Mouse (Mus musculus): ENCODE results near the gene Nol9. TPM values are rescaled to one million over a fixed set of nuclear protein-coding genes. Genes with fewer than 3 reads are reported as not detected.

The Nol9 gene
- polyA plus RNA-seq, 1 experiment from 2014 or later, result 25.8 TPM

DNA sequence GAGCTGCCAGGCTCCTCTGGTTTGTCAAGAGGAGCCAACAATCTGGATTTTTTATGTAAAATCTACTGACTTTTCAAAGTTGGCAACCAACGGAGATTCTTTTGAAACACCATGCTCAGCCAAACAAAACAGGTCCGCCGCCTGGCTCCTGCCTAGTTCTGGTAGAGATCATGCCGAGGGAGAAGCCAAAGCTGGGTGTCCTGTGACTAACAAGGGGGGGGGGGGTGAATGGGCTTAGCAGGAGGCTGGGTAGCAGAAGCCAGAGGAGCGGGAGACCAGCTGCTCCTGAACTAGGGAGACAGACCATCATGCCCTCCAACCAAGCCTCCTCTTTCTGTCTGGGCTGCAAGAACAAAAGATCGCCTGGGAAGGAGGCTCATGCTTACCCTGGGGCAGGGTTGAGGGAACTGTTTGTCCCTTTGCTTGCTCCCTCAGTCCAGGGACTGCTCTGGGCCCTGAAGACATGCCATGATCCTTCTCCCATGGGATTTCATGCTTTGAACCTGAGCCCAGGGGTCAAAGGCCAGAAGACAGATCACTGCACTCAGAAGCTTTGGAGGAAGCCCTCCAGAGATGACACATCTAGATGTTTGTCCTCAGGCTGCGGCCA, 44.6 kb downstream of the Nol9 start:
- ATAC-seq (ENCODE audit: insufficient number of reproducible peaks, low FRiP score), result no peak
- Histone ChIP-seq H3K4me2 (no peak overlapping the region), H3K4me3 (no peak overlapping the region)

GRCm38 (mm10) chr4:152084616-152085015, 45.5 kb downstream of the Nol9 start:
- no peaks in the 10 kb centered on the region for H3K9me3 ChIP-seq (replicated peaks)
- peaks cover 18% of the 10 kb centered on the region for H3K4me1 ChIP-seq (replicated peaks)
- no peak overlapping the region for H3K4me2 ChIP-seq
- no peak for ATAC-seq (ENCODE audit: insufficient number of reproducible peaks, low FRiP score)
- 75% methylated on average over 7 of the region's 7 CpGs for WGBS
- H3K36me3 ChIP-seq, result no peaks in the 10 kb centered on the region
- no peak overlapping the region for H3K4me3 ChIP-seq
- H3K27me3 ChIP-seq (replicated peaks), result peaks cover 12% of the 10 kb centered on the region; the same call in 1 of the 2 replicates
- H3K27ac ChIP-seq (ENCODE audit: poor library complexity, severe bottlenecking), result no peak overlapping the region
- no peak overlapping the region for H3K9ac ChIP-seq

More for the DNA sequence above, 44.6 kb downstream of the Nol9 start:
- 59% methylated on average over 7 of the region's 7 CpGs for WGBS
- Histone ChIP-seq H3K4me1 (replicated peaks) (peaks cover 17% of the 10 kb centered on the region), H3K27ac (ENCODE audit: poor library complexity, severe bottlenecking) (no peak overlapping the region), H3K36me3 (no peaks in the 10 kb centered on the region), H3K27me3 (replicated peaks) (peaks cover 9% of the 10 kb centered on the region; the same call in 1 of the 2 replicates), H3K9me3 (replicated peaks) (no peaks in the 10 kb centered on the region), H3K9ac (no peak overlapping the region)

DNA sequence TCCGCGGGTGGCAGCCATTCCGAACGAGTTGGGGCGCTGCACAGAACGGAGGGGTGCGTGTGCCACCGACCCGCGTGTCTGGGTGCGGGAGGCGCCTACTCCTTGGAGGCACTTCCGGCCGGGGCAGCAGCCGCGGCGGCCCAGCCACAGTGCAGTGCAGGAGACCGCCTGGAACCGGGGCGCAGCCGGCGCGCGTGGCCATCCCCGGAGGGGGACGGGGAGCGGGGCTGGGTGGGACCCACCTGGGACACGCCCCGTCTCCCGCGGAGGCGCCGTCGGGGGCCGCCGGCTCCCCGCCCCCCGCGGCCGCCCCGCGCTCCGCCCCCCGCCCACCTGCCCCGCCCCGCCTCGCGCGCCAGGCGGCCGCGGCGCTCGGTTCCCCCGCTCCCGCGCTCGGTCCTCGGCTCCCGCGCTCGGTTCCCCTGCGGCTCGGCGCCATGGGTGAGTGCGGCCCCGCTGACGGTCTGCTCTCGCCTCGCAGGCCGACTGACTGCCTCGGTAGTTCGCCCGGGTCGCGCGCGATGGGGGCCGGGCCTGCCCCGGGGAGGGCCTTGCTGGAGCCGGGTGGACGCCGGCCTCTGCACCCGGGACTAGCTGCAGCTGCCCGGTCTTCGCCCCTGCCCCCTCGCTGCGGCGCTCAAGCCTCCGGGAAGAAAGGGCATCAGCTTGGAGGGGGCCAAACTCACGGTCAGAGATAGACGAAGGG, 47.5 kb downstream of the Nol9 start:
- H3K4me3 ChIP-seq, result peak overlapping the region; percentile 77
- WGBS, result under 1% methylated on average over 68 of the region's 92 CpGs
- H3K36me3 ChIP-seq, result no peaks in the 10 kb centered on the region
- H3K9ac ChIP-seq, result peak overlapping the region; percentile 84
- H3K4me1 ChIP-seq (replicated peaks), result peaks cover 18% of the 10 kb centered on the region
- H3K4me2 ChIP-seq, result peak overlapping the region; percentile 91
- ATAC-seq (ENCODE audit: insufficient number of reproducible peaks, low FRiP score), result peak; percentile 82
- peaks cover 12% of the 10 kb centered on the region; the same call in 1 of the 2 replicates for H3K27me3 ChIP-seq (replicated peaks)
- H3K27ac ChIP-seq (ENCODE audit: poor library complexity, severe bottlenecking), result 0 out of 2 replicates have a peak overlapping the region, but pooled peaks have one; percentile 9
- H3K9me3 ChIP-seq (replicated peaks), result no peaks in the 10 kb centered on the region

DNA sequence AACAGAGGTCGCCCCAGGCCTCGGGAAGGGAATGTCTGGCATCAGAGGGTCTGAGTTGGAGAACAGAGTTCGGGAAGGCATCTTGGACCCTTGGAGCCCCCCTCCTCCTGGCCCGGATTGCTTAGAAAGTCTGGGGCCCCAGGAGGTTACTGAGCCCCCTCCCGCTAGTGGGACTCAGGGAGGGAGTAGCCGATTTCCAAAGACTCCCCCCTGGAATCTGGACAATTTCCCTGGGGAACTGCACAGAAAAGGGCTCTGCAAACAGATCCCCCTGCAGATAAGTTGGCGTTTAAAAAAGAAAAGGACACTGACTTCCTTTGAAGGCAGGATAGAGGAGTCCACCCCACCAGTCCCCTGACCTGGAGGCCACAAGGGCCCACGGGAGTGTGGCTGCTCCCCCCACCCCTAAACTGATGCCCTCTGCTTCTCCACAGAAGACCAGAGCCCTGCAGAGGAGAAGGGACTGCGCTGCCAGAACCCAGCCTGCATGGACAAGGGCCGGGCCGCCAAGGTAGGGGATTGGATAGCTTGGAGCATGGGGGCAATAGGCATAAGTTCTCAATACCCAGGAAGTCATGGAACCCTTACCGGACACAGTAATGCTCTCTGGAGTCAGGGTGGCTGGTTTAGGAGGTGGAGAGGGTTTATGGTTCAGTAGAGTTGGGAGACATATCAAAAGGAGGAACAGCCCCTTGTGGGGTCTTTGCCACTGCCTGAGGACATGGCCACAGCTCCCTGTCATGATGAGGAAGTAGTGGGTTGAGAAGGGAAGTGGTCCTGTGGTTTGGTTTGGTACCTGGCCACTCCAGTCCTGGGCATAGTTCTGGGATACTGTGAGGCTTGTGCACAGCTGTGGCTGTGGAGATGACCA, 48.3 kb downstream of the Nol9 start:
- peaks cover 23% of the 10 kb centered on the region for H3K4me1 ChIP-seq (replicated peaks)
- H3K36me3 ChIP-seq, result no peaks in the 10 kb centered on the region
- peak overlapping the region; percentile 77 for H3K4me3 ChIP-seq
- no peak for ATAC-seq (ENCODE audit: insufficient number of reproducible peaks, low FRiP score)
- H3K27ac ChIP-seq (ENCODE audit: poor library complexity, severe bottlenecking), result no peak overlapping the region
- H3K9me3 ChIP-seq (replicated peaks), result no peaks in the 10 kb centered on the region
- H3K9ac ChIP-seq, result peak overlapping the region; percentile 84
- 9% methylated on average over 12 of the region's 12 CpGs for WGBS
- H3K4me2 ChIP-seq, result peak overlapping the region; percentile 91
- peaks cover 12% of the 10 kb centered on the region; the same call in 1 of the 2 replicates for H3K27me3 ChIP-seq (replicated peaks)

DNA sequence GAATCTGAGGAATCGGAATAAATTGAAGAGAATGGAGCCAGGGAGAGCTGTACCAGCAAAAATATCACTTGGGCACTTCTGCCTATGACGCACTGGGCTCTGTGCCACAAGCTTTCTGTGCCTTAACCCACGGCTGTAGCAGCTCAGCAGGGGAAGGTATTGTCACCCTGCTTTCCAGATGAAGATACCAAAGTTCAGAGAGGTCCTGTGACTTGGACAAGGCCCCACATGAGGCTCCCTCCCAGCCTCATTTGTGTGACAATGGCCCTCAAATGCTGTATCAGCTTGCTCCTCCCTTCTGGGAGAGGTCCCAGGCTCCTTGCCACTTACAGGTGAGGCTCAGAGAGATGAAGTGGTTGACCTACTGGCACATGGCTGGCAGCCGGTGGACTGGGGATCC, 49.0 kb downstream of the Nol9 start:
- H3K36me3 ChIP-seq, result no peaks in the 10 kb centered on the region
- peaks cover 30% of the 10 kb centered on the region for H3K4me1 ChIP-seq (replicated peaks)
- H3K4me2 ChIP-seq, result peak overlapping the region; percentile 91
- H3K9me3 ChIP-seq (replicated peaks), result no peaks in the 10 kb centered on the region
- H3K27ac ChIP-seq (ENCODE audit: poor library complexity, severe bottlenecking), result no peak overlapping the region
- peaks cover 12% of the 10 kb centered on the region; the same call in 1 of the 2 replicates for H3K27me3 ChIP-seq (replicated peaks)
- ATAC-seq (ENCODE audit: insufficient number of reproducible peaks, low FRiP score), result no peak
- WGBS, result 41% methylated on average over 4 of the region's 4 CpGs
- H3K9ac ChIP-seq, result no peak overlapping the region
- H3K4me3 ChIP-seq, result peak overlapping the region; percentile 77; the same call in 1 of the 2 replicates

GRCm38 (mm10) chr4:152088556-152089120, 49.5 kb downstream of the Nol9 start:
- Histone ChIP-seq H3K4me1 (replicated peaks) (peaks cover 32% of the 10 kb centered on the region), H3K4me2 (no peak overlapping the region), H3K9ac (no peak overlapping the region), H3K9me3 (replicated peaks) (no peaks in the 10 kb centered on the region), H3K4me3 (no peak overlapping the region), H3K27me3 (replicated peaks) (peaks cover 12% of the 10 kb centered on the region; the same call in 1 of the 2 replicates), H3K36me3 (no peaks in the 10 kb centered on the region), H3K27ac (ENCODE audit: poor library complexity, severe bottlenecking) (no peak overlapping the region)
- WGBS, result 68% methylated on average over 8 of the region's 8 CpGs
- ATAC-seq (ENCODE audit: insufficient number of reproducible peaks, low FRiP score), result no peak

DNA sequence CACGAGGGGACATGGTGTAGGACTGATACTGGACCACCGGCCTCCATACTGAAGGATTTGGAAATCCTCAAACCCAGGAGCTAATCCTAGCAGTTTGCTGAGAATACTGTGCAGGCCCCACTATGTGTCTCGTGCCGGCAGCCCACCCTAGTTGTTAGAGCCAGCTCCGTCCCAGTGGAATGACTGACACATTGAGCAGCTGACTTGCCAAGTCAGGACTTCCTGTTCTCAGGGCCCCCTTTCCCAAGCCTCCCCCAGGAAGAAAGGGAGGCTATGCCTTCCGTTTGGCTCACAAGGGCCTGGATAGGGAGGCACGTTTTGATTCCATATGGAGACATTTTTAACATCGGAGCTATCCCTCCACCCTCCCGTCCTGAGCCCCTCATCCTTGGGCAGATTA, 51.1 kb downstream of the Nol9 start:
- Histone ChIP-seq H3K9ac (no peak overlapping the region), H3K4me3 (no peak overlapping the region), H3K4me2 (no peak overlapping the region), H3K36me3 (no peaks in the 10 kb centered on the region), H3K27me3 (replicated peaks) (0 out of 2 replicates have a peak, but pooled peaks cover 2% of the 10 kb centered on the region), H3K4me1 (replicated peaks) (peaks cover 32% of the 10 kb centered on the region), H3K27ac (ENCODE audit: poor library complexity, severe bottlenecking) (no peak overlapping the region), H3K9me3 (replicated peaks) (no peaks in the 10 kb centered on the region)
- 64% methylated on average over 9 of the region's 9 CpGs for WGBS
- no peak for ATAC-seq (ENCODE audit: insufficient number of reproducible peaks, low FRiP score)

GRCm38 (mm10) chr4:152092751-152093293, 53.7 kb downstream of the Nol9 start:
- peaks cover 36% of the 10 kb centered on the region for H3K4me1 ChIP-seq (replicated peaks)
- ATAC-seq (ENCODE audit: insufficient number of reproducible peaks, low FRiP score), result no peak; the same call in 1 of the 2 replicates
- no peak overlapping the region for H3K4me3 ChIP-seq
- H3K27ac ChIP-seq (ENCODE audit: poor library complexity, severe bottlenecking), result no peak overlapping the region
- no peaks in the 10 kb centered on the region for H3K9me3 ChIP-seq (replicated peaks)
- 64% methylated on average over 8 of the region's 8 CpGs for whole genome bisulfite sequencing
- H3K27me3 ChIP-seq (replicated peaks), result 0 out of 2 replicates have a peak, but pooled peaks cover 6% of the 10 kb centered on the region
- peak overlapping the region; percentile 53 for H3K9ac ChIP-seq
- no peaks in the 10 kb centered on the region for H3K36me3 ChIP-seq
- no peak overlapping the region for H3K4me2 ChIP-seq

DNA sequence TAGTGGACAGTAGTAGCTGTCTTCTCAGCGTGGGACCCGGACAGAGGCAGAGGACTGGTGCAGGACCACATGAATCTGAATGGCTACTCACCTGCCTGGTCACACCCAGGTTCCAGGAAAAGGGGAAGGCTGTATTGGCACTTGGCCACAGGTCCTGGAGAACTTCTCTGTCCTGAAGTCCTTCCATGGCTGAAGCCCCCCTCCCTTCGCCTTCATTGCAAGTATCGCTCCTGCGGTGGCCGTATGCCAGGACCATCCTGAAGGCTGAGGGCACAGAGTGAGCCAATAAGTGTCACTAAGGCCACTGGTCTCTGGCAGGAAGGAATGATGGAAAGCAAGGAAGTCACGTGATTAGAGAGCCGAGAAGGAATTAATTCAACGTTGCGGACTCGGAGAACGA, 55.1 kb downstream of the Nol9 start:
- Histone ChIP-seq H3K9ac (no peak overlapping the region), H3K27ac (ENCODE audit: poor library complexity, severe bottlenecking) (no peak overlapping the region), H3K36me3 (no peaks in the 10 kb centered on the region), H3K27me3 (replicated peaks) (0 out of 2 replicates have a peak, but pooled peaks cover 6% of the 10 kb centered on the region), H3K9me3 (replicated peaks) (no peaks in the 10 kb centered on the region), H3K4me1 (replicated peaks) (peaks cover 40% of the 10 kb centered on the region), H3K4me2 (no peak overlapping the region), H3K4me3 (no peak overlapping the region)
- no peak for ATAC-seq (ENCODE audit: insufficient number of reproducible peaks, low FRiP score)
- 84% methylated on average over 12 of the region's 12 CpGs for WGBS

Data from heart, embryonic 12.5 days (tissue).